Mouse (Mus musculus): Measurements from ENCODE around the gene Fsd1. TPM values are rescaled to one million over a fixed set of nuclear protein-coding genes. Genes with fewer than 3 reads are reported as not detected.
A peak's percentile ranks its signal among the peaks of the same experiment; 100 is the strongest.

Fsd1 gene
- total and polyA plus RNA-seq, 3 experiments = not detected

DNA sequence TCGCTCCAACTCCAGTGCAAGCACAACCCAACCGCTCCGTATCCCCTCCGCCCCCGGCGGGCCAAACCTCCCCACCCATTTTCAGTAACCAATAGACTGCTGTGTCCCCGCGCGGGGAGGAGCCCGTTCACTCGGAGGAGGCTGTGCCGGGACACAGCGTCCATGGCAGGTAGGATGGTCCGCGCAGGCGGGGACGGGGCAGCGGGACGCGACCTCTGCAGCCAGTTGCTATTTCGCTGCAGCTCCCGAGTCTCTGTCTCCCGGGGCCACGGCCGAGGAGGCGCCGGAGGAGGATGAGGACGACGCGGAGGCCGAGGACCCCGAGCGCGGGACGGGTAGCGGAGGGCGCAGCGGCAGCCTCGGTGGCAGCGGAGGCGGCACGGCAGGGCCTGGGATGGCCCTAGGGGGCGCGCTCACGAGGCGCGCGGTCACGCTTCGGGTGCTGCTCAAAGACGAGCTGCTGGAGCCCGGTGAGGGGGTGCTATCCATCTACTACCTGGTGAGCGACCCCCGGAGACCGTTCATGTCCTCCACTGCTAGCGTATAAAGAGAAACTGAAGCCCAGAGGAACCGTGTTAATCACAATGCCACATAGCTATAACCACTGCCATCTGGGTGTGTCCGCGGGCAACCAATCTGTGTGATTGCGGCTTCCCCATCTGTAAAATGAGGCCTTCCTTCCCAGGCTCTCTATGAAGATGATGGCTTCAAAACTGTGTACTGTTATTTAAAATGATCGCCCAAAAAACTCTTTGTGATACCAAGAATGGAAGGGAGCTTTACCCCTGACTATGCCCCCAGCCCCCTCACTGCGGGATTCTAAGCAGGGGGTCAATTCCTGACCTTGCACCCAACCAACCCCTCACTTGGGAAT lies 23.0 kb downstream of the Fsd1 start:
- Histone ChIP-seq H3K9me3 (replicated peaks; ENCODE audit: insufficient read depth, low read length) (no peaks in the 10 kb centered on the region), H3K27me3 (ENCODE audit: control insufficient read depth in 1 of 2, insufficient read depth in 2 of 2, low read length in 2 of 2) (no peaks in the 10 kb centered on the region), H3K4me3 (ENCODE audit: control insufficient read depth in 1 of 2, insufficient read depth in 1 of 2, low read depth in 2 of 2, low read length in 2 of 2) (peak overlapping the region; percentile 64 to 90), H3K4me1 (ENCODE audit: control insufficient read depth in 1 of 2, insufficient read depth in 2 of 2, low read length in 2 of 2) (peaks cover 0 to 17% of the 10 kb centered on the region in 2 experiments; a peak in 2 of 4 replicates), H3K36me3 (ENCODE audit: control insufficient read depth in 1 of 2, insufficient read depth in 2 of 2, low read length in 2 of 2) (peaks cover 0 to 8% of the 10 kb centered on the region in 2 experiments; a peak in 2 of 4 replicates), H3K27ac (ENCODE audit: control insufficient read depth, low read depth, low read length) (peak overlapping the region; percentile 53; the same call in 1 of the 2 replicates), H3K79me2 (ENCODE audit: control insufficient read depth, insufficient read depth, low read length, poor library complexity) (no peaks in the 10 kb centered on the region), H3K9ac (ENCODE audit: control insufficient read depth, low read depth, low read length, poor library complexity, severe bottlenecking) (peak overlapping the region; percentile 64)
- DNase-seq (ENCODE audit: low read depth, low spot score) = peak; percentile 95
- TF ChIP-seq ZKSCAN1 (IDR thresholded peaks at IDR 0.05; ENCODE audit: low read depth, low read length) (no peak), CTCF (IDR thresholded peaks at IDR 0.05 in 2 of 3, conservative IDR thresholded peaks at IDR 0.05 in 1 of 3; ENCODE audit: control insufficient read depth in 1 of 3, insufficient read depth in 1 of 3, low read depth in 2 of 3, low read length in 3 of 3, poor library complexity in 1 of 3, severe bottlenecking in 1 of 3) (peak in 2 of 3 experiments; percentile 38 to 53; a peak in 4 of 6 replicates), UBTF (IDR thresholded peaks at IDR 0.05; ENCODE audit: borderline replicate concordance, insufficient read depth, low read depth, low read length) (no peak), SIN3A (IDR thresholded peaks at IDR 0.05; ENCODE audit: low read length) (peak; percentile 62), ZMIZ1 (IDR thresholded peaks at IDR 0.05; ENCODE audit: low read depth, low read length) (no peak; the same call in none of the 2 replicates), SMC3 (IDR thresholded peaks at IDR 0.05; ENCODE audit: low read depth, low read length) (no peak), BHLHE40 (IDR thresholded peaks at IDR 0.05; ENCODE audit: borderline replicate concordance, low read depth, low read length) (no peak), RAD21 (IDR thresholded peaks at IDR 0.05; ENCODE audit: low read depth, low read length) (no peak), MEF2A (IDR thresholded peaks at IDR 0.05; ENCODE audit: extremely low read depth, insufficient replicate concordance, low read depth, low read length, poor library complexity, severe bottlenecking) (0 out of 2 replicates have a peak, but pooled peaks have one; percentile 27), KAT2A (conservative IDR thresholded peaks at IDR 0.05; ENCODE audit: low read depth, low read length) (no peak), NRF1 (IDR thresholded peaks at IDR 0.05; ENCODE audit: insufficient read depth, low read depth, low read length, poor library complexity, severe bottlenecking) (peak; percentile 39; the same call in 1 of the 2 replicates), TAL1 (IDR thresholded peaks at IDR 0.05; ENCODE audit: low read length) (no peak), MXI1 (IDR thresholded peaks at IDR 0.05; ENCODE audit: low read depth, low read length) (0 out of 2 replicates have a peak, but pooled peaks have one; percentile 52), ELF1 (IDR thresholded peaks at IDR 0.05; ENCODE audit: low read depth, low read length) (0 out of 2 replicates have a peak, but pooled peaks have one; percentile 4), MYB (IDR thresholded peaks at IDR 0.05; ENCODE audit: low read depth, low read length) (no peak), MAFK (IDR thresholded peaks at IDR 0.05; ENCODE audit: borderline replicate concordance, low read depth, low read length) (no peak), GABPA (IDR thresholded peaks at IDR 0.05; ENCODE audit: low read depth, low read length) (no peak), HCFC1 (IDR thresholded peaks at IDR 0.05; ENCODE audit: low read depth, low read length) (peak; percentile 57; the same call in 1 of the 2 replicates), POLR2AphosphoS5 (IDR thresholded peaks at IDR 0.05; ENCODE audit: borderline replicate concordance, low read depth, low read length) (no peak), JUND (IDR thresholded peaks at IDR 0.05; ENCODE audit: low read depth, low read length) (no peak), POLR2AphosphoS2 (IDR thresholded peaks at IDR 0.05; ENCODE audit: low read length) (peak; percentile 32; the same call in 1 of the 2 replicates), EP300 (IDR thresholded peaks at IDR 0.05; ENCODE audit: low read depth in 1 of 2, low read length in 2 of 2) (no peak; a peak in 1 of 4 replicates), ZNF384 (IDR thresholded peaks at IDR 0.05; ENCODE audit: low read depth, low read length) (no peak), MAX (IDR thresholded peaks at IDR 0.05; ENCODE audit: low read length) (peak; percentile 48), CHD2 (IDR thresholded peaks at IDR 0.05; ENCODE audit: low read length) (no peak), RCOR1 (IDR thresholded peaks at IDR 0.05; ENCODE audit: low read depth, low read length) (peak; percentile 84), USF2 (IDR thresholded peaks at IDR 0.05; ENCODE audit: borderline replicate concordance in 1 of 2, insufficient read depth in 1 of 2, low read depth in 1 of 2, low read length in 2 of 2) (no peak), USF1 (IDR thresholded peaks at IDR 0.05; ENCODE audit: low read depth, low read length) (peak; percentile 3; the same call in 1 of the 2 replicates), ETS1 (IDR thresholded peaks at IDR 0.05; ENCODE audit: low read depth, low read length) (no peak), GATA1 (IDR thresholded peaks at IDR 0.05; ENCODE audit: low read depth, low read length) (no peak), TCF12 (IDR thresholded peaks at IDR 0.05; ENCODE audit: low read depth, low read length) (peak; percentile 34), MAZ (IDR thresholded peaks at IDR 0.05; ENCODE audit: low read depth, low read length) (peak; percentile 80; the same call in 1 of the 2 replicates), TBP (IDR thresholded peaks at IDR 0.05; ENCODE audit: low read depth, low read length) (no peak), MYC (IDR thresholded peaks at IDR 0.05; ENCODE audit: low read depth, low read length) (no peak)
